Mouse (Mus musculus): ENCODE results near the gene Sqstm1. TPM values are rescaled to one million over a fixed set of nuclear protein-coding genes. Genes with fewer than 3 reads are reported as not detected.

Sqstm1 gene
- 100 to 1,000 TPM; 196 to 231 TPM for total RNA-seq (2021)
- long read RNA-seq, experiment 1, transcript Sqstm1-202 (8 exons, 2,037 nt) = major isoform, 209 of 265 reads
- long read RNA-seq, experiment 1, transcript Sqstm1-201 (8 exons, 2,673 nt) = minor isoform, 27 of 265 reads
- long read RNA-seq, experiment 1, partial matches to known transcripts = 18 of 265 reads
- long read RNA-seq, experiment 1, other reads (novel, unspliced or antisense) = 11 of 265 reads
- long read RNA-seq, experiment 2, transcript Sqstm1-202 (8 exons, 2,037 nt) = major isoform, 150 of 193 reads
- long read RNA-seq, experiment 2, transcript Sqstm1-201 (8 exons, 2,673 nt) = minor isoform, 18 of 193 reads
- long read RNA-seq, experiment 2, partial matches to known transcripts = 21 of 193 reads
- long read RNA-seq, experiment 2, other reads (novel, unspliced or antisense) = 4 of 193 reads

- DNase-seq = peak; percentile 87
Measured at GRCm38 (mm10) chr11:50210505-50211151, at the start of gene Sqstm1, which contains the start of gene Mgat4b. Gene Sqstm1, minus strand, starts transcription at chr11:50210827. Gene Mgat4b, plus strand, starts transcription at chr11:50210890.

- no peak for DNase-seq
Measured at GRCm38 (mm10) chr11:50258310-50258709, 47.7 kb upstream of the Sqstm1 start.

GRCm38 (mm10) chr11:50256615-50257014, 46.0 kb upstream of the Sqstm1 start:
- DNase-seq = no peak

GRCm38 (mm10) chr11:50254010-50254580, 43.5 kb upstream of the Sqstm1 start:
- no peak for DNase-seq

- DNase-seq = no peak
Measured at GRCm38 (mm10) chr11:50253393-50253792, 42.8 kb upstream of the Sqstm1 start.

- DNase-seq = no peak
Measured at GRCm38 (mm10) chr11:50252684-50253265, 42.1 kb upstream of the Sqstm1 start.

- DNase-seq = no peak
Measured at GRCm38 (mm10) chr11:50252166-50252565, 41.5 kb upstream of the Sqstm1 start.

GRCm38 (mm10) chr11:50248473-50249171, 38.0 kb upstream of the Sqstm1 start:
- no peak for DNase-seq

- DNase-seq = no peak
Measured at GRCm38 (mm10) chr11:50245269-50245668, 34.6 kb upstream of the Sqstm1 start.

GRCm38 (mm10) chr11:50243926-50244325, 33.3 kb upstream of the Sqstm1 start:
- no peak for DNase-seq

- no peak for DNase-seq
Measured at GRCm38 (mm10) chr11:50240235-50240911, 29.7 kb upstream of the Sqstm1 start.

GRCm38 (mm10) chr11:50238821-50239791, 28.5 kb upstream of the Sqstm1 start:
- no peak for DNase-seq

- DNase-seq = no peak
Measured at GRCm38 (mm10) chr11:50238324-50238723, 27.7 kb upstream of the Sqstm1 start, which contains the start of gene Ltc4s. Gene Ltc4s, minus strand, starts transcription at chr11:50238616.

- no peak for DNase-seq
Measured at GRCm38 (mm10) chr11:50236937-50237835, 26.6 kb upstream of the Sqstm1 start.

GRCm38 (mm10) chr11:50236540-50236936, 25.9 kb upstream of the Sqstm1 start:
- DNase-seq = peak; percentile 93

- DNase-seq = no peak
Measured at GRCm38 (mm10) chr11:50234606-50235005, 24.0 kb upstream of the Sqstm1 start.

GRCm38 (mm10) chr11:50233993-50234392, 23.4 kb upstream of the Sqstm1 start:
- DNase-seq = no peak

- DNase-seq = no peak
Measured at GRCm38 (mm10) chr11:50233022-50233421, 22.4 kb upstream of the Sqstm1 start.

GRCm38 (mm10) chr11:50231411-50231810, 20.8 kb upstream of the Sqstm1 start:
- no peak for DNase-seq
